Mouse (Mus musculus): ENCODE measurements around the gene Ccdc117. TPM values are rescaled to one million over a fixed set of nuclear protein-coding genes. Genes with fewer than 3 reads are reported as not detected.
"Not testable (repeated sequence)": the region's sequence is repeated elsewhere in the genome, so short reads cannot be mapped to it uniquely, and the experiment has no call there.

The Ccdc117 gene
- total RNA-seq, 2 experiments from 2014 or later: 15.6 to 15.9 TPM

DNA sequence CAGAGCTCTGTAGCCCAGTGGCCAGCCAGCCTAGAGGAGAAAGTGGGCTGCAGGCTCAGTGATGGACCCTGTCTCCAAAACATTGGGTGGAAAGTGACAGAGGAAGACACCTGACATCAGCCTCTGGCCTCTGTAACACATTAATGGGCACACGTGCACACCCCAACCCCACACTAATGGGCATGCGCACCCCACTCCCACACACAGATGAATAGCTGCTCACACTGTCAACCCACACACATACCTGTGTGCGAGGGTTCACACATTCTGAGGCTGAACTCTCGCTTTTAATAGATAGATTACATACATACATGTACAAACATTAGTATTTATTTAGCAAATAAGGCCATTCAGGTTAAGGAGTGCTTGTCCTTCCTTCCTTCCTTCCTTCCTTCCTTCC lies 27.9 kb downstream of the Ccdc117 start:
- intact Hi-C loops (cut with DNase I): no loop called here
- no peak for DNase-seq

DNA sequence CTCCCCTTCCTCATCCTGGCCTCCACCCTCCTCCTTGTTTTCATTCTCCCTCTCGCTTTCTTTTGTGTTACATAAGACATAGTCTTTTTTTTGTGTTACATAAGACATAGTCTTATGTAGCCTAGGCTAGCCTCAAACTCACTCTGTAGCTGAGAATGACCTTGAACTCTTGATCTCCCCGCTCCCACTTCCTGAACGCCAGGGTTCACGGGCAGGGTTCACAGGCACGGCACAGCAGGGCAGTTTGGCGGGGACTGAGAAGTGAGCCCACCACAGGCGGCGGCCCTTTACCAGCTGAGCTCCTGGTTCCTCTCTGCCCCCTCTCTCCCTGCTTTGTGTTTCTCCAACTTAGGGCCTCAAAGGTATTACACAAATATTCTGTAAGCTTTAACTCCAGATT lies 29.0 kb downstream of the Ccdc117 start:
- DNase-seq: no peak
- intact Hi-C loops (cut with DNase I): no loop called here

DNA sequence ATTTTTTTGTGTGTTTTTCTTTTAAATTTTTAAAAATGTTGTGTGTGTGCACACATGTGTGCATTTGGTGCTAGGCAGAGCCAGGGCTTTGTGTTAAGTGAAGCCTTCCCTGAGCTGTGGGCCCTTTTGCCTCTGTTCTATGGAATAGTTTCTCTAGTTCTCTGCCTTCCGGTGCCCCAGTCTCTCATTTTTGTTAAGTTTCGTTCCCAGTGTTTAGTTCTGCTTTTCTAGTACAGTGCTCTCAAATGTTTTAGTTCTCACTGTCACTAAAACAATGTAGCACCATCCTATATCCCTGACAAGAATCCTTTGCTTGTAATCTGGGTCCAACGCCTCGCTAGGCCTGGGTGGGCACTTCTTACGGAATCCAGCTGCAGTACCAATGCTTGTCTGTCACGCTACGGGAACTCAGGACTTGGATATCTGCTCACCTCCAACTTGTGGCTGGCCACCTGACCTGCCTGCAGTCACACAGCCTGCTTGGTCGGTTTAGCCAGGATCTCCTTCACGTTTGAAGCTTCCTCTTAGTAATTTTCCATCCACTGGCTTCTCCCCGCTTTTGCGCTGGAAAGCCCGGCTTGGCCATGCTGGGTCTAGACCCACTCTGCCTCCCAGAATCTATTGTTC lies 29.8 kb downstream of the Ccdc117 start:
- intact Hi-C loops (cut with DNase I): no loop called here
- no peak for DNase-seq

DNA sequence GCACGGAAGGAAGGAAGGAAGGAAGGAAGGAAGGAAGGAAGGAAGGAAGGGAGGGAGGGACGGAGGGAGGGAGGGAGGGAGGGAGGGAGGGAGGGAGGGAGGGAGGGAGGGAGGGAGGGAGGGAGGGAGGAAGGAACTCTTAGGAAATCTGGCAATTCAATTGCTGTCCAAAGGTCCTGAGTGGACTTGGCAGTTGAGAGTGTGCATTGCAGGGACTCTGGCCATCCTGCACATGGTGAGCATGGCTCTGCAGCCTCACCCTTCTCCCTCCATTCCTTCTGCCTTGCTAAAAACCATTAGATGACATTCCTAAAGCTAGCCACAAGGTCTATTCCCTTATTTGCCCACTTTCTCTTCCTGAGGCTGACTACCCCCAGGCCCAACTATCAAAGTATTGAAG lies 31.3 kb downstream of the Ccdc117 start:
- intact Hi-C loops (cut with DNase I); DNase-seq: not testable (repeated sequence)

DNA sequence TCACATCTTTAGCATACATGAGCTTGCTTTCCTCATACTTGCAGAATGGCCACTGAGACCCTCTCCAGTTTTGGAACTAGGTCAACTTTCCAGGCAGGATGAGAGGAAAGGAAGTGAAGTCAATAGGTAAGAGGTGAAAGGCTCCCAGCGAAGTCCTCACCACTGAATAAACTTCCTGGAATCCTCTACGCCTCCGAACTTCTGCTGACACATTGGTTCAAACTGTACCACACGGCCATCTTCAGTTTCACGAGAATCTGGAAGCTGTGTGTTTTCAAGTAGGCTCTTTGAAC lies 31.9 kb downstream of the Ccdc117 start:
- intact Hi-C loops (cut with DNase I): no loop called here
- no peak for DNase-seq

DNA sequence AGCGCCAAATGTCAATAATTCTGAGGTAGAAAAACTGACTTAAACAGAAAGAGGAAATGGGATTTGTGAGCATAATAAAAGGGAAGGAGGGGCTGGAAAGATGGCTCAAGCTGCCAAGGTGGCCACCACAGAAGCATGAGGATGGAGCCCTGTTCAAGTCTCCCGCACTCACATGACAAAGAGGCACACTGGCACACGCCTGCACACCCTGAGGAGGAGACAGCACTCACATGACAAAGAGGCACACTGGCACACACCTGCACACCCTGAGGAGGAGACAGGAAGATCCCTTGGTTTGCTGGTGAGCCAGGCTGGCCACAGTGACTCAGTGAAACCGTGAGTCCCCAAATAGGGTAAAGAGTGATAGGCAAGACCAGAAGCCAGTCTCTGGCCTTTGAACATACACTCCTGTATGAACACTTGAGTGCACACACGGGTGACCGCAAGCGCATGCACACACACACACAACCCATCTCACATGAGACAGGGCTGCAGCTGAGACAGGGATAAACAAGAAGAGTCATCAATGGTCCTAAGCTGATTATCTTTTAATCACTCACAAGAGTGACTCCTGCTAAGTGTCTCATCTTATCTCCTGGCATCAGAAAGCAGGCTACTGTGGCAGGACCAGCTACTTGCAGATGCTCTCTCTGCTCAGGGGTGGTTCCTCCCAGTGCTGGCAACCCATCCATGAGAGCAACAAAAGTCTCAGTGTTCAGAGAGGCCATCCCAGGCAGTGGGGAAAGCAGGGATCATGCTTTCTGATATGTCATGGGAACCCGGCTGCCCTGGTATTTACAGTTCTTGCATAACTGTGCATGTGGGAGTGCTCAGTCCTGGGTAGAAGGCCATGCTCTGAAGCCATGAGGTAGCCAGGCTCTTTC lies 32.5 kb downstream of the Ccdc117 start:
- DNase-seq: no peak
- intact Hi-C loops (cut with DNase I): no loop called here

DNA sequence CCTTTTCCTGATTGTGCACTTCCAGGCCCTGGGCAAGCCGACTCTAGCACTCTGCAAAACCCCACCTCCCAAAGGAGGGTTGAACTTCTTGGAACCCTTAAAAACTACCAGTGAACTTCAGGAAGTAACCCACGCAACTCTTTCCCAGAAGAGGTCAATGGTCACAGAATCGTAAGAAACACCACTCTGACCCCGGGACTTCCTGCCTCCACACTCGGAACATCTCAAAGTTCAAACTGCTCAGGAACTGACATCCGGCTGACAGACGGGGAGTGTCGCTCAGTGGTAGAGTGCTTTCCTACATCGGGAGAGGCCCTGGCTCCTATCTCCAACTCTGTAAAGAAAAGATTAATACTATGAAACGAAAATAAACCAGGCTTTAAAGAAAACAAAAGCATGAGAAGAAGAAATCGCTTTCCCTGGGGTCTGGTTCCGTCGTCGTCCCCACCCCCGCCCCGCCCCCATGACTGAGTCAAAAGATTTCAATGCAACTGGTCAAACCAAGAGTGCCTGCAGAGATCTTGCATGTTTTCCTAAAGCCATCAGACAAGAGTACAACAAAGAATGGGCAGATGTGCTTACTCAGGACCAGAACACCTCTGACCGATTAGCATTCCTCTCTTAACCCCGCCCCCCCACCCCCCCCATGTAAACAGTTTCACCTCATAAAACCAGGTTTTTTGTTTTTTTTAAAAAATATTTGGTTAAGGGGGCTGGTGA lies 36.0 kb downstream of the Ccdc117 start:
- intact Hi-C loops (cut with DNase I): no loop called here
- no peak for DNase-seq

DNA sequence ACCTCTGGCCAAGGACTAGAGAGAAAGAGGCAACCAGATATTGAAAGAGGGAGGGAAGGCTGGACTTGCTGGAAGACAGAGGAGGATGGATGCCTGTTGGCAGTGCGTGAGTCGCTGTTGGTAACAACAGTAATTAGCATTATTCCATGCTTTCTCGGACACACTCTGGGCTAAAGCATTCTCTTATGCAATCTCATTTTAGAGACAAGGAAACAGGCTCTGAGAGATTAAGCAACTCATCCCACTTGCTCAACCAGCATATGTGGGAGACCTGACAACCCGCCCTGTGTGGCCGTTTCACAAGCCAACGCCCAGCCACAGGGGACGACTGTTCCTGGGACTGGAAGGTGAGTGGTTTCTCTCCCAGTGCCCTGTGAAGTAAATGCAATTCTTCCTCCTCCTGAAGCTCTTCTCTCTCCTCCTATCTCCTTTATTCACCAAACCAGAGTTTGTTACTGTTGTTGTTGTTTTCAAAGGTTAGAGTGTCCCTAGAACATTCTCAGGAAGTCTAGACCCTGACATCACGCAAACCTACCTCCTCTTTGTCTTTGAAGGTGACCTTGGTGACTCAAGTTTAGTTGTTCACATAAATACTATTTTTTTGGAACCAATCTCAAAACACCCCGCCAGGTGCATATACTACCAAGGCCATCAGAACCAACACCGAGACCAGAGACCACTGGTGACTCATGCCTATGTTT lies 39.5 kb downstream of the Ccdc117 start:
- intact Hi-C loops (cut with DNase I): no loop called here
- DNase-seq: peak in 1 of 2 experiments; percentile 44

DNA sequence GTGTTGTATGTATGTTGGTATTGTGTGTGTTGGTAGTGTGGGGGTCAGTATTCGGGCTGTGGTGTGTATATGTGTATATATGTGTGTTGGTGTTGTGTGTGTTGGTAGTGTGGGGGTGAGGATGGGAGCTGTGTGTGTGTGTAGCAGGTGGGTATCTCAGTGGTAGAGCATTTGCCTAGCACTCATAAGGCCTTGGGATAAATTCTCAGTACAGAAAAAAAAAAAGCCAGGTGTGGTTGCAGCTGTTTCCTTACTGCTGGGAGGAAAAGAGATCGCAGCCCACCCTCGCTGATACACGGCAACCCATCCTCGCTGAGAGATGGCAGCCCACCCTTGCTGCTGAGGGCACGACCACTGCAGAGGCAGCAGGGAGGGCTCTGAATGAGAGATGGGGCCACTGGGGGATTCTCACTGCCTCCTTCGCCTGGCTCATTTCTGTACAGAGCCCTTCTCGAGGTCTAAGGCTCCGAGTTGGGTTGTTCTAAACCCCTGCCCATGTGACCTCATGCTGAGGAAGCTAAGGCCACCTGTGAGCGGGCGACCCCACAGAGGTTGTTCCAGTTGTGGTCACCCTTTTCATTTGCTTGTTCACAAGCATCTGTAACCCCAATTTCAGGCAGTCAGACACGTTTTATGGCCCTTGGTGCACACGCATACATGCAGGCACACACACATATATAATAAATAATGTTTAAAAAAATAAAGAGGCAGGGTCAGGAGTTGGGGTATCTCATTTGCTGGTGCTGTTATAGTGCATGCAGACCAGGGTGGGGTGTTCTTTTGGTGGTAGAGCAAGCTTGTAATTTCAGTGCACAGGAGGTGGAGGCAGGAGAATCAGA lies 40.9 kb downstream of the Ccdc117 start:
- intact Hi-C loops (cut with DNase I): no loop called here
- DNase-seq: no peak

DNA sequence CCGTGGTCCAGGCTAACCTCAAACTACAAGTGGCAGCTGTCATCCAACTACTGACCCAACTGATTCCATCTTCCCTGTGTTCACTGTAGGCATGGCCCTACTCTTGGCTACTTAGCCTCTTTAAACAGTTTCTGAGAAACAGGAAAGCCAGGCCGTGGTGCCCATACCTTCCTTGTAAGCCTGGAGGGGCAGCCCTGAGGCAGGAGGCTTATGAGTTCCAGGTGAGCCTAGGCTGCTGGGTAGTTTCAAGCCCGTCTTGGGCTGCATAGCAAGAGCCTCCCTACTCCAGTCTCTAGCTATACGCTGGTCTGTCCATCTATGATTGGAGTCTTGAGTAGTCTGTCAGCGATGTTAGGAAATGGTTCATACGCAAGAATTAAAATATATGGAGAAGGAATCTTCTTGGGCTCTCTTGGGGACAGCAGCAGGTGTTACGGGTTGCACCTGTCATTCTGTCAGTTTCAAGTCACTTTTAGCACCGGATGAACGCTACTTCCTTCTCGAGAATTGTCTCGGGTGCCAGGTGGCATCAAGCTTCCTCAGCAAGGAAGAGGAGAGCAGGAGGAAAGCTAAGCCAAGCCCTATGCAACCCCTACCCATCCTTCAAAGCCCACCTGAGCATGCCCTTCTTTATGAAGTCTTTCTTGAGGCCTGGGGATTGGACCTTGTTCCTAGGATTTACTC lies 41.9 kb downstream of the Ccdc117 start:
- intact Hi-C loops (cut with DNase I): no loop called here
- DNase-seq: no peak

DNA sequence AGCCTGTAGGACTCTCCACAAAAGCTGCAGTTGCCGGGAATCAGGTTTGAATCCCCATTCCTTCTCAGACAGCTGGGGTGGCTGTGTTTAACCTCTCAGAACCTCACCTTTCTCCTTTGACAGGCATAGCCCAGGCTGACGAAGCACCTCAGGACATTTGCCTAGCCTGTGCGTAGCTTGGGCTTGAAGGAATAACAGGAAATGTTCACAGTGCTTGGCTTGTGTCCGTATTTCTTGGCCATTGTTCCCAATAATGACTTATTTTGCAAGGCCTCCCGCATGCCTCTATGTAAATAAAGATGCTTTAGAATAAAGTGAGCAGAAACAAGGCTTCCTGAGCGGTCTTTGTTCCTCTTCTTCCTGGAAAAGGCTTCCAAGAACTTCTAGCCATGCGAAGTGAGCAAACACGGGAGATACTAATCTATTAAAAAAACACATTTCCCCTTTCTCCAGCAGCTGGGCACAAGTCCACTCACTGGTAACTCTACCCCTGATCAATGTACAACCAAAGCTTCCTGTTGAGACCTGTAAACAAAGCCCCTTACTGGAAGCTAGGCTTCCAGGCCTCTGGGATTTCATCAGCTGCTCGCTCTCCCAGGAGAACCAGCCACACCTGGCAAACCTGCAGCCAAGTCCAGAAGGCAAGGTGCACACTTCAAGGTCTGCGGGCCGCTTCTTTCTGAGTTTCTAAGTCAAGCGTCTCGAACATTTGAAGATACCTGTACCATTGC lies 42.9 kb downstream of the Ccdc117 start:
- intact Hi-C loops (cut with DNase I): no loop called here
- DNase-seq: no peak

DNA sequence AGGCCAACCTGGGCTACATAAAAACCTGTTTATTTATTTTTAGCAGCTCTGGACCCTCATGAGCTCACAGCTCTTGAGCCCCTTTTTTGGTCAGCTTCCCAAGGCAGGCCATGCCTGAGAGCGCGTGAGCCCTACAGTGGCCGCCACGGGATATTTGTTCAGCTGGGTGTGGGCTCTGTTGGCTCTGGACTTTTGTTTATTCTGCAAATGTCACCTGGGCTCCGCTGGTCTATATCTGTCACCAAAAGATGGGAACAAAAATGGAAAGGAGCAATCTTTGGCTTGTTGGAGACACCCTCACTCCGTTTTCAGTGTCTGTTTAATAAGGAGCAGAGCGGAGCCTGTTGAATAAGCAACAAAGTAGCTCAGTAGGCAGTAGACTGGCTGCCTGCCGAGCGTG lies 43.6 kb downstream of the Ccdc117 start:
- intact Hi-C loops (cut with DNase I): no loop called here
- DNase-seq: no peak

DNA sequence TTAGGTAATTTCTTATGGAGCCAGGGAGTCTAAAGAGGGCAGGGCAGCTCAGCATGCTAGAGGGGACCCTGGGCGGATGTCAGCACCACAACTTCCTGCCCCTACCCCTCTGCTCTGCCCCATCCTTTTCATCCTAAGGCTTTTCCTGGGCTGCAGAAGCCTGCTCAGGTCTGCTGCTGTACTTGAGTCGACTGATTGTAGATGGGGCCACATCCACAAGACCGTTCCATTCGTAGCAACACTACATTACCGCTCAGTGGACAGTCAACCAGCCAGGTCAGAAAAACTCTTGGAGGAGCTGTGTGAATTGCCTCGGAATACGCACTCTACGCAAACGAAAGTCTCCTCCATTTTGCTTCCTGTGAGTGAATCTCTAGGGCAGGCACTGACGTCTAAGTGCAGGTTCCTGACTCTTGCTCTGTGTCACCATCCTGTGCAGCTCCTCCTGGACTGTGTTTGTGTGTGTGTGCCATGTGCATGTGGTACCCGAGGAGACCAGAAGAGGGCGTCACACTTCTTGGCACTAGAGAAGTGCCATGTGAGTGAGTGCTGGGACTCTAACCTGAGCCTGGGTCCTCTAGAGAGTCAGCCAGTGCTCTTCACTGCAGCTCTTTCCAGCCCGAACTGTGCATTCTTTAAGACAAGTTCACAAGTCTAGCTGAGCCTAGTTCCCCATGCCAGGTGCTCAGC lies 45.3 kb downstream of the Ccdc117 start:
- intact Hi-C loops (cut with DNase I): no loop called here

DNA sequence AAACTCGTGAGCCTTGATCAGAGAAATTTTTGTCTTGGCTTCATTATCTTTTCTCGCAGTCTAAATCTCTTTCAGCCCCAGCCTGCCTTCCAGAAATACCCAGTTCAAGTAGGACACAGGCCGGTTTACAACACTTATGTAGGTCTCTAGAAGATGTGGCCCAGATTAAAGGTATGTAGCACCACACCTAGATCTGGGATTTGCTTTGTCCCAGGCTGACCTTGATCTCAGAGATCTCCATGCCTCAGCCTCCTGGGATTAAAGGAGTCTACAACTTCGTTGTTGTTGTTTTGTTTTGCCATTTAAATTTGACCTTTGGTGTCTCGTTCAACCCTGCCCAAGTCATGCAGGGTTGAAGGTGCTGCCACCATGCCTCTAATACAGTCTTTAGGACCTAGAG lies 46.1 kb downstream of the Ccdc117 start:
- intact Hi-C loops (cut with DNase I): no loop called here
- DNase-seq: no peak

More for the DNA sequence above, 45.3 kb downstream of the Ccdc117 start:
- DNase-seq: no peak

DNA sequence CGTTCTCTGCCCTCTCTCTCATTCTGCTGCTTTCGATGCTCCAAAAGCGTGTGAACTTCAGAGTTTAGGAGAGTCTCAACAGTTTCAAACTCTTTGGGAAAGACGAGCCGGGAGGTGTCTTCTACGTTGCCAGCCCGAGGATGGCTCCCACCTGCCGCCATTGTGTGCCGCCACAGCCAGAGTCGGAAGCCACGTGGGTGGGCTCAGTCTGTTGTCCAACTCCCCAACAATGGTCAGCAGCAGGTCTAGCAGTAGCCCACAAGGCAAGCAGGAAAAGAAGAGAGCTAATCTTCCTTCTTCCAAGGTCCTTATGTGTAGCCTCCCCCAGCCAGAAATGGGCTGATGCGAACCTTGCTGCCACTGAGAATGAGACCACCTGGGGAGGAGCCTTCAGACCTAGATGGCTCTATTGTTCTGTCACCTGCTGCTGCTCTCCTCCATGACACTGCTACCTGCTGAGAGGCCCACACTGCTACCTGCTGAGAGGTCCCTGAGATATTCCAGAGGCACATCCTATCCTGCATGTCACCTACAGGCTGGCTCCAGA lies 46.6 kb downstream of the Ccdc117 start:
- intact Hi-C loops (cut with DNase I): no loop called here

DNA sequence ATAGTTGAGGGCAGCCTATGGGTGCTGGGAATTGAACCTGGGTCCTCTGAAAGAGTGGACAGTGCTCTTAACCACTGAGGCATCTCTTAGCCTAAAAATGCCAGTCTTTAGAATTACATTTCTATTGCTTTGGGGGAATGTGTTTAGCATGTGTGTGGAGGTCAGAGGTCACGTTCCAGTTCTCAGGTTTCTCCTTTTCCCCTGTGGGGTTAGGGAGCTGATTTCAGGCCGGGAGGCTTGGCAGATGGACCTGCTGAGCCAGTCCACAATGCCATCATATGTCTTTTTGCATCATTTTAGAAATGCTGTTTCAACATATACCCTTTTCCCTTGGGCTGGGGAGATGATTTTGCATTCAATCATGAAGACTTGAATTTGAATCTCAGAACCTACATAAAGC lies 48.1 kb downstream of the Ccdc117 start:
- intact Hi-C loops (cut with DNase I): no loop called here
- DNase-seq: no peak

More for the DNA sequence above, 46.6 kb downstream of the Ccdc117 start:
- no peak for DNase-seq

DNA sequence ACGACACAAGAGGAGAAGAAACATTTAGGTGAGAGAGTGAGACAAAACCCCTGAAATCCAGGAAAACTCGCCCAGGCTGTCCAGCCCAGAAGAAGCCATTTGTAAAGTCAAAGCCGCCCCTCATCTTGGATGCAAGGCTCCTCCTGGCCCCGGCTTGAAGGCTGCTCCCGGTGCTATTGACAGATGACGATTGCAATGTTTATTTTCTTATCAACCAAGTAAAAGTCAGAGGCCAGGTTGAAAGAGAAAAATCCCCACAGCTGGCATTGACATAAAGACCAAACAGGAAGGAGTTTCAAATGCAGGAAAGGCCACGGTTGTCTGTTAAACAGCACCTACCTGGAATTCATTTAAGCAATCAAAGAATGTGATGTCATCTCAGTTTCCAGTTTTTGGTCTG lies 50.1 kb downstream of the Ccdc117 start:
- intact Hi-C loops (cut with DNase I): no loop called here
- DNase-seq: no peak
